Mouse (Mus musculus) intestine, embryonic 16.5 days (tissue): ENCODE results near the gene Xrra1. TPM values are rescaled to one million over a fixed set of nuclear protein-coding genes. Genes with fewer than 3 reads are reported as not detected.

ENCODE experiments used
- ATAC-seq: fragments of 200-750 bp; cut with Nextera tagmentation; 2 replicates; pipeline ENCODE4 v1.8.0; 2017; ENCODE audit warnings: moderate TSS enrichment, moderate library complexity
- H3K27ac ChIP-seq: fragments of 300-500 bp; sonication (generic); 2 replicates; pipeline ENCODE4 v1.5.1; 2014; ENCODE audit warnings: mild to moderate bottlenecking, low read length
- H3K27me3 ChIP-seq: fragments of 300-500 bp; sonication (generic); replicated peaks from 2 replicates; pipeline ENCODE4 v1.6.1; 2014; ENCODE audit warnings: low read length, control low read depth, mixed read lengths; ENCODE audit not compliant: control insufficient read depth, insufficient read depth
- H3K36me3 ChIP-seq: fragments of 300-500 bp; sonication (generic); 2 replicates; pipeline ENCODE4 v1.6.1; 2014; ENCODE audit warnings: low read length, control low read depth; ENCODE audit not compliant: control insufficient read depth, insufficient read depth
- H3K4me1 ChIP-seq: fragments of 300-500 bp; sonication (generic); 2 replicates; pipeline ENCODE4 v1.6.1; 2014; ENCODE audit warnings: low read length, control low read depth, mixed read lengths; ENCODE audit not compliant: control insufficient read depth, insufficient read depth
- H3K4me2 ChIP-seq: fragments of 300-500 bp; sonication (generic); 2 replicates; pipeline ENCODE4 v1.6.1; 2014; ENCODE audit warnings: low read depth, low read length, control low read depth
- H3K4me3 ChIP-seq: fragments of 300-500 bp; sonication (generic); 2 replicates; pipeline ENCODE4 v1.5.1; 2014; ENCODE audit warnings: mild to moderate bottlenecking, low read length
- H3K9ac ChIP-seq: fragments of 300-500 bp; sonication (generic); 2 replicates; pipeline ENCODE4 v1.6.1; 2014; ENCODE audit warnings: low read depth, low read length
- H3K9me3 ChIP-seq: fragments of 300-500 bp; sonication (generic); 2 replicates; pipeline ENCODE4 v1.6.1; 2016; ENCODE audit warnings: low read length, control low read depth; ENCODE audit not compliant: control insufficient read depth
- WGBS: fragments of 180-500 bp; shearing (Covaris S2); extraction: QIAGEN DNeasy Blood & Tissue Kit; methylation state at CpG from one replicate; pipeline ENCODE4 v1.1.7; 2014; 5-methylcytosine and 5-hydroxymethylcytosine counted together
- polyA plus RNA-seq: library from polyadenylated mRNA; unstranded; fragments of >200 nt; fragmentation: Nextera tagmentation; extraction: Ambion mirVana; gene quantifications from 2 replicates; pipeline ENCODE4 v1.2.1, GENCODE M21; 2015

Xrra1 gene
- polyA plus RNA-seq, 1 experiment from 2014 or later = 0.12 TPM

- WGBS = 19% methylated on average over 9 of the region's 9 CpGs
- Histone ChIP-seq H3K9me3 (no peaks in the 10 kb centered on the region), H3K9ac (peak overlapping the region; percentile 40), H3K27ac (peak overlapping the region; percentile 85), H3K4me1 (peaks cover 33% of the 10 kb centered on the region), H3K4me2 (0 out of 2 replicates have a peak overlapping the region, but pooled peaks have one; percentile 1), H3K4me3 (no peak overlapping the region), H3K27me3 (no peaks in the 10 kb centered on the region), H3K36me3 (no peaks in the 10 kb centered on the region)
- ATAC-seq = peak; percentile 73
Measured at GRCm38 (mm10) chr7:99965020-99965841, 106.3 kb downstream of the Xrra1 start.

- no peaks in the 10 kb centered on the region for H3K36me3 ChIP-seq
- peak overlapping the region; percentile 34; the same call in 1 of the 2 replicates for H3K27ac ChIP-seq
- 47% methylated on average over 9 of the region's 9 CpGs for WGBS
- no peaks in the 10 kb centered on the region for H3K27me3 ChIP-seq
- ATAC-seq = no peak
- H3K4me2 ChIP-seq = no peak overlapping the region
- H3K4me3 ChIP-seq = no peak overlapping the region
- no peaks in the 10 kb centered on the region for H3K9me3 ChIP-seq
- H3K9ac ChIP-seq = no peak overlapping the region
- H3K4me1 ChIP-seq = peaks cover 33% of the 10 kb centered on the region
Measured at GRCm38 (mm10) chr7:99966011-99966721, 107.2 kb downstream of the Xrra1 start.

Other genes with a start within 250 kb of the Xrra1 start
- gene Tpbgl, start 232.0 kb upstream of the Xrra1 start, polyA plus RNA-seq = 1.0 and 1.1 TPM in 2 replicates
- gene Slco2b1, start 147.8 kb upstream of the Xrra1 start, polyA plus RNA-seq = 3.0 and 3.7 TPM in 2 replicates
- gene Olfr520, start 128.8 kb upstream of the Xrra1 start, polyA plus RNA-seq = not detected in 2 replicates
- gene Olfr521, start 95.6 kb upstream of the Xrra1 start, polyA plus RNA-seq = not detected in 2 replicates
- 6.0 and 7.2 TPM in 2 replicates for gene Neu3, start 30.7 kb upstream of the Xrra1 start, polyA plus RNA-seq
- 393 and 423 TPM in 2 replicates for gene Spcs2, start 4.3 kb downstream of the Xrra1 start, polyA plus RNA-seq
- gene Rnf169, start 121.3 kb downstream of the Xrra1 start, polyA plus RNA-seq = 2.6 and 3.1 TPM in 2 replicates
- gene Chrdl2, start 147.1 kb downstream of the Xrra1 start, polyA plus RNA-seq = 0.61 and 0.72 TPM in 2 replicates